Mouse (Mus musculus): ENCODE data around the gene Gm10577. TPM values are rescaled to one million over a fixed set of nuclear protein-coding genes. Genes with fewer than 3 reads are reported as not detected.
A peak's percentile ranks its signal among the peaks of the same experiment; 100 is the strongest.

The Gm10577 gene
- not detected in 2 replicates for polyA plus RNA-seq (2016; fragmentation: Nextera tagmentation; extraction: Ambion mirVana)

GRCm38 (mm10) chr4:101020596-101020995 is at the start of gene Gm10577:
TSS of gene Gm10577 (minus strand) at chr4:101020696.
- H3K9me3 ChIP-seq (replicated peaks), result peaks cover 5% of the 10 kb centered on the region; the same call in 1 of the 2 replicates
- WGBS, result 84% methylated on average over 4 of the region's 4 CpGs
- no peak within 1 kb of the TSS for H3K27ac ChIP-seq
- H3K4me1 ChIP-seq, result no peaks in the 10 kb centered on the region
- DNase-seq (ENCODE audit: low spot score), result no peak
- no peak within 1 kb of the TSS for H3K4me3 ChIP-seq
- H3K36me3 ChIP-seq, result no peaks in the 10 kb centered on the region
- no peaks in the 10 kb centered on the region for H3K27me3 ChIP-seq (ENCODE audit: low read depth, poor library complexity, severe bottlenecking)

GRCm38 (mm10) chr4:101069154-101069971 is 48.9 kb upstream of the Gm10577 start:
- DNase-seq (ENCODE audit: low spot score), result peak; percentile 83
- peaks cover 14% of the 10 kb centered on the region for H3K4me1 ChIP-seq
- peak overlapping the region; percentile 90 for H3K27ac ChIP-seq
- under 1% methylated on average over 55 of the region's 55 CpGs for WGBS
- no peaks in the 10 kb centered on the region for H3K9me3 ChIP-seq (replicated peaks)
- peaks cover 17% of the 10 kb centered on the region for H3K27me3 ChIP-seq (ENCODE audit: low read depth, poor library complexity, severe bottlenecking)
- H3K4me3 ChIP-seq, result peak overlapping the region; percentile 88
- no peaks in the 10 kb centered on the region for H3K36me3 ChIP-seq

- no peaks in the 10 kb centered on the region for H3K9me3 ChIP-seq (replicated peaks)
- H3K27me3 ChIP-seq (ENCODE audit: low read depth, poor library complexity, severe bottlenecking), result peaks cover 17% of the 10 kb centered on the region
- 1% methylated on average over 54 of the region's 54 CpGs for WGBS
- H3K27ac ChIP-seq, result peak within 1 kb of the TSS; percentile 90
- H3K4me1 ChIP-seq, result peaks cover 14% of the 10 kb centered on the region
- H3K4me3 ChIP-seq, result peak within 1 kb of the TSS; percentile 88
- no peak for DNase-seq (ENCODE audit: low spot score)
- H3K36me3 ChIP-seq, result no peaks in the 10 kb centered on the region
Observed at GRCm38 (mm10) chr4:101068786-101069153, 48.3 kb upstream of the Gm10577 start, which contains the start of gene Raver2. TSS of gene Raver2 (plus strand) at chr4:101068983.

GRCm38 (mm10) chr4:101066401-101066800 is 45.9 kb upstream of the Gm10577 start:
- Histone ChIP-seq H3K4me1 (peaks cover 14% of the 10 kb centered on the region), H3K4me3 (no peak overlapping the region), H3K9me3 (replicated peaks) (no peaks in the 10 kb centered on the region), H3K27me3 (ENCODE audit: low read depth, poor library complexity, severe bottlenecking) (peaks cover 14% of the 10 kb centered on the region), H3K27ac (no peak overlapping the region), H3K36me3 (no peaks in the 10 kb centered on the region)
- WGBS, result 36% methylated on average over 5 of the region's 5 CpGs
- DNase-seq (ENCODE audit: low spot score), result no peak

GRCm38 (mm10) chr4:101062146-101062545 is 41.6 kb upstream of the Gm10577 start:
- Histone ChIP-seq H3K4me3 (no peak overlapping the region), H3K36me3 (no peaks in the 10 kb centered on the region), H3K27ac (no peak overlapping the region), H3K4me1 (0 out of 2 replicates have a peak, but pooled peaks cover 4% of the 10 kb centered on the region), H3K9me3 (replicated peaks) (no peaks in the 10 kb centered on the region), H3K27me3 (ENCODE audit: low read depth, poor library complexity, severe bottlenecking) (no peaks in the 10 kb centered on the region)
- DNase-seq (ENCODE audit: low spot score), result no peak
- WGBS, result 90% methylated on average over 2 of the region's 2 CpGs

GRCm38 (mm10) chr4:101046576-101046975 is 26.1 kb upstream of the Gm10577 start:
- Histone ChIP-seq H3K9me3 (replicated peaks) (no peaks in the 10 kb centered on the region), H3K4me3 (no peak overlapping the region), H3K27me3 (ENCODE audit: low read depth, poor library complexity, severe bottlenecking) (no peaks in the 10 kb centered on the region), H3K27ac (no peak overlapping the region), H3K4me1 (no peaks in the 10 kb centered on the region), H3K36me3 (no peaks in the 10 kb centered on the region)
- DNase-seq (ENCODE audit: low spot score), result no peak
- 72% methylated on average over 4 of the region's 4 CpGs for WGBS

- no peaks in the 10 kb centered on the region for H3K27me3 ChIP-seq (ENCODE audit: low read depth, poor library complexity, severe bottlenecking)
- H3K27ac ChIP-seq, result no peak overlapping the region
- H3K36me3 ChIP-seq, result no peaks in the 10 kb centered on the region
- no peaks in the 10 kb centered on the region for H3K9me3 ChIP-seq (replicated peaks)
- no peak for DNase-seq (ENCODE audit: low spot score)
- H3K4me3 ChIP-seq, result no peak overlapping the region
- no peaks in the 10 kb centered on the region for H3K4me1 ChIP-seq
Observed at GRCm38 (mm10) chr4:101044149-101044548, 23.7 kb upstream of the Gm10577 start.

GRCm38 (mm10) chr4:101043691-101044090 is 23.2 kb upstream of the Gm10577 start:
- H3K4me3 ChIP-seq, result no peak overlapping the region
- DNase-seq (ENCODE audit: low spot score), result no peak
- no peaks in the 10 kb centered on the region for H3K36me3 ChIP-seq
- no peaks in the 10 kb centered on the region for H3K4me1 ChIP-seq
- H3K27ac ChIP-seq, result no peak overlapping the region
- 78% methylated on average over 2 of the region's 2 CpGs for WGBS
- H3K27me3 ChIP-seq (ENCODE audit: low read depth, poor library complexity, severe bottlenecking), result no peaks in the 10 kb centered on the region
- no peaks in the 10 kb centered on the region for H3K9me3 ChIP-seq (replicated peaks)

- no peaks in the 10 kb centered on the region for H3K9me3 ChIP-seq (replicated peaks)
- WGBS, result 83% methylated on average over 7 of the region's 7 CpGs
- no peaks in the 10 kb centered on the region for H3K4me1 ChIP-seq
- H3K27ac ChIP-seq, result no peak overlapping the region
- DNase-seq (ENCODE audit: low spot score), result no peak
- no peaks in the 10 kb centered on the region for H3K27me3 ChIP-seq (ENCODE audit: low read depth, poor library complexity, severe bottlenecking)
- no peak overlapping the region for H3K4me3 ChIP-seq
- H3K36me3 ChIP-seq, result no peaks in the 10 kb centered on the region
Observed at GRCm38 (mm10) chr4:101037156-101037555, 16.7 kb upstream of the Gm10577 start.

- WGBS, result 92% methylated on average over 5 of the region's 5 CpGs
- H3K4me1 ChIP-seq, result no peaks in the 10 kb centered on the region
Observed at GRCm38 (mm10) chr4:101035131-101035530, 14.6 kb upstream of the Gm10577 start.

GRCm38 (mm10) chr4:101033047-101033446 is 12.6 kb upstream of the Gm10577 start:
- H3K4me1 ChIP-seq, result no peaks in the 10 kb centered on the region
- DNase-seq (ENCODE audit: low spot score), result no peak
- H3K4me3 ChIP-seq, result no peak overlapping the region
- H3K9me3 ChIP-seq (replicated peaks), result no peaks in the 10 kb centered on the region
- no peaks in the 10 kb centered on the region for H3K36me3 ChIP-seq
- no peak overlapping the region for H3K27ac ChIP-seq
- H3K27me3 ChIP-seq (ENCODE audit: low read depth, poor library complexity, severe bottlenecking), result no peaks in the 10 kb centered on the region
- 79% methylated on average over 3 of the region's 3 CpGs for WGBS

More at GRCm38 (mm10) chr4:101035131-101035530, 14.6 kb upstream of the Gm10577 start:
- no peak for DNase-seq (ENCODE audit: low spot score)
- no peaks in the 10 kb centered on the region for H3K27me3 ChIP-seq (ENCODE audit: low read depth, poor library complexity, severe bottlenecking)
- H3K9me3 ChIP-seq (replicated peaks), result no peaks in the 10 kb centered on the region
- H3K4me3 ChIP-seq, result no peak overlapping the region
- H3K36me3 ChIP-seq, result no peaks in the 10 kb centered on the region
- H3K27ac ChIP-seq, result no peak overlapping the region

- peaks cover 3% of the 10 kb centered on the region; the same call in 1 of the 2 replicates for H3K9me3 ChIP-seq (replicated peaks)
- no peak overlapping the region for H3K4me3 ChIP-seq
- DNase-seq (ENCODE audit: low spot score), result no peak
- H3K27me3 ChIP-seq (ENCODE audit: low read depth, poor library complexity, severe bottlenecking), result no peaks in the 10 kb centered on the region
- 91% methylated on average over 9 of the region's 9 CpGs for WGBS
- no peaks in the 10 kb centered on the region for H3K4me1 ChIP-seq
- H3K27ac ChIP-seq, result no peak overlapping the region
- H3K36me3 ChIP-seq, result no peaks in the 10 kb centered on the region
Observed at GRCm38 (mm10) chr4:101027852-101028411, 7.4 kb upstream of the Gm10577 start.

GRCm38 (mm10) chr4:101026995-101027394 is 6.5 kb upstream of the Gm10577 start:
- WGBS, result 86% methylated on average over 2 of the region's 2 CpGs
- Histone ChIP-seq H3K27ac (no peak overlapping the region), H3K4me1 (no peaks in the 10 kb centered on the region), H3K27me3 (ENCODE audit: low read depth, poor library complexity, severe bottlenecking) (no peaks in the 10 kb centered on the region), H3K4me3 (no peak overlapping the region), H3K9me3 (replicated peaks) (peaks cover 5% of the 10 kb centered on the region; the same call in 1 of the 2 replicates), H3K36me3 (no peaks in the 10 kb centered on the region)
- DNase-seq (ENCODE audit: low spot score), result no peak

Measured in limb, embryonic 10.5 days (tissue).